Mouse (Mus musculus) limb, embryonic 10.5 days (tissue): Measurements from ENCODE around the gene Ppp6r1. TPM values are rescaled to one million over a fixed set of nuclear protein-coding genes. Genes with fewer than 3 reads are reported as not detected.

Source experiments
- DNase-seq: peaks from one replicate; pipeline ENCODE4 v3.0.0-alpha.2; 2017; ENCODE audit warnings: low spot score
- H3K27ac ChIP-seq: fragments of 300-500 bp; sonication (generic); 2 replicates; pipeline ENCODE4 v1.5.1; 2016; ENCODE audit warnings: mild to moderate bottlenecking
- H3K27me3 ChIP-seq: fragments of 300-500 bp; sonication (generic); 2 replicates; pipeline ENCODE4 v1.6.1; 2016; ENCODE audit warnings: low read depth, mild to moderate bottlenecking; ENCODE audit not compliant: poor library complexity, severe bottlenecking
- H3K36me3 ChIP-seq: fragments of 300-500 bp; sonication (generic); 2 replicates; pipeline ENCODE4 v1.6.1; 2016; ENCODE audit warnings: mild to moderate bottlenecking, moderate library complexity
- H3K4me1 ChIP-seq: fragments of 300-500 bp; sonication (generic); 2 replicates; pipeline ENCODE4 v1.6.1; 2016
- H3K4me3 ChIP-seq: fragments of 300-500 bp; sonication (generic); 2 replicates; pipeline ENCODE4 v1.5.1; 2016; ENCODE audit warnings: mild to moderate bottlenecking, moderate library complexity
- H3K9me3 ChIP-seq: fragments of 300-500 bp; sonication (generic); replicated peaks from 2 replicates; pipeline ENCODE4 v1.6.1; 2016; ENCODE audit warnings: mild to moderate bottlenecking
- WGBS: fragments of 180-500 bp; shearing (Covaris S2); methylation state at CpG from one replicate; pipeline ENCODE4 v1.1.7; 2016; 5-methylcytosine and 5-hydroxymethylcytosine counted together
- polyA plus RNA-seq: library from polyadenylated mRNA; unstranded; fragments of >200 nt; fragmentation: Nextera tagmentation; extraction: Ambion mirVana; gene quantifications from 2 replicates; pipeline ENCODE4 v1.2.1, GENCODE M21; 2016

Ppp6r1 gene
- polyA plus RNA-seq, 1 experiment from 2014 or later, result 11.4 TPM

DNA sequence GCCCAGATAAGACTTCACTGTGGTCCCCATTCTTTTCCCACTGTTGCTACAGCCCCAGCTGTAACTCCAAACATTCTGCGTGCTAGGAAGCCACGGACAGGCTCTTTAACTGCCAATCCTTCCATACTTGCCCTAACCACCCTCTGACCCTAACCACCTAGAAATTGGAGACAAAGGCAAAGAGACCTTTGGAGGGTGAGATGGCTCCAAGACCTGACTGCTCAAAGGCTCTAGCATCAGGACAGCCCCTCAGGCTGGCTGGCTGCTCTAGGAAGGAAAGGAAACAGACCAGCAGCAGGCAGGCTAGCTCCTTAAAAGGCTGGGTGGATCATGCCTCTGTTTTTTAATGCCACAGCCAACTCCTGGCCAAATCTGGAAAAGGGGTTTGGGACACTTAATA lies 4.6 kb downstream of the Ppp6r1 start:
- no peak overlapping the region for H3K27ac ChIP-seq
- 97% methylated on average over 2 of the region's 2 CpGs for WGBS
- no peaks in the 10 kb centered on the region for H3K9me3 ChIP-seq
- H3K36me3 ChIP-seq, result peaks cover 36% of the 10 kb centered on the region
- peaks cover 30% of the 10 kb centered on the region for H3K4me1 ChIP-seq
- DNase-seq, result no peak
- no peaks in the 10 kb centered on the region for H3K27me3 ChIP-seq
- H3K4me3 ChIP-seq, result no peak overlapping the region

- no peak overlapping the region for H3K4me3 ChIP-seq
- DNase-seq, result no peak
- peaks cover 36% of the 10 kb centered on the region for H3K36me3 ChIP-seq
- WGBS, result 91% methylated on average over 7 of the region's 7 CpGs
- H3K9me3 ChIP-seq, result no peaks in the 10 kb centered on the region
- H3K27ac ChIP-seq, result no peak overlapping the region
- no peaks in the 10 kb centered on the region for H3K27me3 ChIP-seq
- H3K4me1 ChIP-seq, result peaks cover 30% of the 10 kb centered on the region
Observed at GRCm38 (mm10) chr7:4653780-4654179, 5.0 kb downstream of the Ppp6r1 start.

- 82% methylated on average over 5 of the region's 5 CpGs for WGBS
- peaks cover 30% of the 10 kb centered on the region for H3K4me1 ChIP-seq
Observed at GRCm38 (mm10) chr7:4653351-4653750, 5.5 kb downstream of the Ppp6r1 start.

GRCm38 (mm10) chr7:4652726-4653125 lies 6.1 kb downstream of the Ppp6r1 start:
- Histone ChIP-seq H3K27me3 (no peaks in the 10 kb centered on the region), H3K9me3 (no peaks in the 10 kb centered on the region), H3K27ac (no peak overlapping the region), H3K4me1 (peaks cover 25% of the 10 kb centered on the region), H3K4me3 (no peak overlapping the region), H3K36me3 (peaks cover 36% of the 10 kb centered on the region)
- 94% methylated on average over 5 of the region's 5 CpGs for WGBS
- no peak for DNase-seq

More at GRCm38 (mm10) chr7:4653351-4653750, 5.5 kb downstream of the Ppp6r1 start:
- DNase-seq, result no peak
- Histone ChIP-seq H3K36me3 (peaks cover 36% of the 10 kb centered on the region), H3K9me3 (no peaks in the 10 kb centered on the region), H3K27me3 (no peaks in the 10 kb centered on the region), H3K4me3 (no peak overlapping the region), H3K27ac (no peak overlapping the region)

- WGBS, result 79% methylated on average over 8 of the region's 8 CpGs
- Histone ChIP-seq H3K4me3 (no peak overlapping the region), H3K27ac (no peak overlapping the region), H3K4me1 (peaks cover 14% of the 10 kb centered on the region), H3K27me3 (no peaks in the 10 kb centered on the region), H3K9me3 (no peaks in the 10 kb centered on the region), H3K36me3 (peaks cover 46% of the 10 kb centered on the region)
- DNase-seq, result no peak
Observed at GRCm38 (mm10) chr7:4651581-4651980, 7.2 kb downstream of the Ppp6r1 start.

DNA sequence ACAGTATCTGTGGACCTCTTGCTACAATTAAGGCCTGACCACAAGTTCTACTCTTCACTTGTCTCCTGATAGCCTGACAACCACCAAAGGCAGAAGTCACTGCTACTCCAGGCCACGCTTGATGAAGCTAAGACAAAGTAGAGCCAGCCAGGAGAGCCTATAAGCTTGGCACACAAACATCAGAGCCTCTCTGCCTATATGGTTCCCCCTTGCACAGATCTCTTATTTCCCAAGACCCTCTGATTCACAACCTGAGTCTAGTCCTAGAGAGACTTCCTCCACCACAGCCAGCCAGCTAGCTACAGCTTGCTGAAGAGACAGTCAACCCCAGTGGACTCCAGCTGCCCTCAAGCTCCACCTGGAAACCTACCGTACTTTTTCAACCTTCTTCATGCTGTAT lies 10.8 kb downstream of the Ppp6r1 start:
- no peak for DNase-seq
- peaks cover 65% of the 10 kb centered on the region for H3K36me3 ChIP-seq

GRCm38 (mm10) chr7:4647291-4647690 lies 11.5 kb downstream of the Ppp6r1 start:
- H3K4me1 ChIP-seq, result no peaks in the 10 kb centered on the region
- no peaks in the 10 kb centered on the region for H3K27me3 ChIP-seq
- no peak overlapping the region for H3K27ac ChIP-seq
- no peaks in the 10 kb centered on the region for H3K9me3 ChIP-seq
- 77% methylated on average over 6 of the region's 6 CpGs for WGBS
- no peak overlapping the region for H3K4me3 ChIP-seq
- no peak for DNase-seq
- peaks cover 65% of the 10 kb centered on the region for H3K36me3 ChIP-seq

More for the DNA sequence above, 10.8 kb downstream of the Ppp6r1 start:
- Histone ChIP-seq H3K27me3 (no peaks in the 10 kb centered on the region), H3K4me3 (no peak overlapping the region), H3K4me1 (no peaks in the 10 kb centered on the region), H3K27ac (no peak overlapping the region), H3K9me3 (no peaks in the 10 kb centered on the region)
- WGBS, result 98% methylated on average over 2 of the region's 2 CpGs

DNA sequence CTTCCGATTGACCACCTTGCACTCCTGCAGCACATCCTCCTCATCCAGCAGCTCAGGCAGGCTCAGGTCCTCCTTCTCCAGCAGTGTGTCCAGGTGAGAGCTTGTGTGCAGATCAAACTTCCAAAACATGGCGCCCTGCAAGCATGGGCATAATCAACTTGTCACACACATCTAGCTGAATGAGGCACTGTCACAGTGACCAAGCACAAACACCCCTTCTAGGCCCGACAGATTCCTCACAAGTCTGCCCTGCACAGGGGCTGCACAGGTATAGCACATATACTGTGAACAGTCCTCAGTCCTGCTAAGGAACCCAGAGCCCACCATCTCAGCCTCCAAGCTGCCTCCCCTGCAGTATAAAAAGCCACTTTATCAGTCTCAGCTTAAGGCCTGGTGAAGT lies 12.0 kb downstream of the Ppp6r1 start:
- no peaks in the 10 kb centered on the region for H3K4me1 ChIP-seq
- WGBS, result 89% methylated on average over 3 of the region's 3 CpGs
- H3K27ac ChIP-seq, result no peak overlapping the region
- H3K4me3 ChIP-seq, result no peak overlapping the region
- H3K27me3 ChIP-seq, result no peaks in the 10 kb centered on the region
- peaks cover 65% of the 10 kb centered on the region for H3K36me3 ChIP-seq
- no peak for DNase-seq
- H3K9me3 ChIP-seq, result no peaks in the 10 kb centered on the region

GRCm38 (mm10) chr7:4643225-4643624 lies 15.6 kb downstream of the Ppp6r1 start:
- peaks cover 92% of the 10 kb centered on the region for H3K36me3 ChIP-seq

DNA sequence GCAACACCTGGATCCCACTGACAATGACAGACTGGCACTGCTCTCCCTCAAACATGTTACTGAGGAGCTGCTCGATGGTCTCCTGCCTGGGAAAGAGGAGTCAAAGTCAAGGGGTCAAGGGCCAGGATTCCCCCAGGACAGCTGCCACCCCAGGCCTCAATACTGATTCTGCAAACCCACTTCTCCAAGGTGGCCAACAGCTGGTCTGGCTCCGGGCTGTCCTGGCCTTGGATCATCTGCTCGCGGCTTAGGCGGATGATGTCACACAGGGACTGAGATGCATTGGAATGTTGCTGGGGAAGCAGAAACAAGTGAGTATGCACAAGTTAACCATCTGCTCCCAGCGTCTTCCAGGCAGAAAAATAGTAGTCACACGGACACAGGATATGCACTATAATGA lies 16.9 kb downstream of the Ppp6r1 start:
- Histone ChIP-seq H3K27me3 (no peaks in the 10 kb centered on the region), H3K4me1 (no peaks in the 10 kb centered on the region), H3K4me3 (no peak overlapping the region), H3K9me3 (no peaks in the 10 kb centered on the region), H3K27ac (no peak overlapping the region), H3K36me3 (peaks cover 99% of the 10 kb centered on the region)
- no peak for DNase-seq
- WGBS, result 94% methylated on average over 7 of the region's 7 CpGs

More at GRCm38 (mm10) chr7:4643225-4643624, 15.6 kb downstream of the Ppp6r1 start:
- no peak for DNase-seq
- H3K27me3 ChIP-seq, result no peaks in the 10 kb centered on the region
- H3K4me3 ChIP-seq, result no peak overlapping the region
- no peaks in the 10 kb centered on the region for H3K9me3 ChIP-seq
- WGBS, result 94% methylated on average over 6 of the region's 6 CpGs
- no peak overlapping the region for H3K27ac ChIP-seq
- no peaks in the 10 kb centered on the region for H3K4me1 ChIP-seq

GRCm38 (mm10) chr7:4641155-4641554 lies 17.7 kb downstream of the Ppp6r1 start:
- WGBS, result 86% methylated on average over 11 of the region's 11 CpGs
- Histone ChIP-seq H3K27ac (no peak overlapping the region), H3K4me1 (no peaks in the 10 kb centered on the region), H3K4me3 (no peak overlapping the region), H3K27me3 (no peaks in the 10 kb centered on the region), H3K9me3 (no peaks in the 10 kb centered on the region), H3K36me3 (peaks cover 100% of the 10 kb centered on the region)
- DNase-seq, result no peak

- H3K36me3 ChIP-seq, result peaks cover 96% of the 10 kb centered on the region
- WGBS, result 88% methylated on average over 4 of the region's 4 CpGs
Observed at GRCm38 (mm10) chr7:4636179-4636578, 22.6 kb downstream of the Ppp6r1 start.

DNA sequence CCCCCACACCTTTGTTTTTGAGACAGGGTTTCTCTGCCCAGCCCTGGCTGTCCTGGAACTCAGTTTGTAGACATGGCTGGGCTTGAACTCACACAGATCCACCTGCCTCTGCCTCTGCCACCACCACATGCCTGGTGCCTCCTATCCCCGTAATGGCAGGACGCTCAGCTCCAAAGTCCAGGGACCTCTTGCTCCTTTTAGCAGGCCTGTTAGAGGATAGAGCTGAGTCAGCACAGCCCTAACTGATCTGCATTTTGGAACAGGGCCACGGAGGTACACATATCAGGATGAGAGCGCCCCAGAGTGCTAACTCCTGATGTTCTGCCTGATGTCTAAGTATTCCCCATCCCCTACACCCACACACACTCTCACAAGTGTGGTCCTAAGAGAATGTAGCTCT lies 27.8 kb downstream of the Ppp6r1 start, which contains the start of gene Tmem86b:
TSS of gene Tmem86b (minus strand) at position 392 of the 400 bp plus-strand sequence.
- Histone ChIP-seq H3K27ac (no peak within 1 kb of the TSS), H3K36me3 (peaks cover 78% of the 10 kb centered on the region), H3K9me3 (no peaks in the 10 kb centered on the region), H3K4me3 (no peak within 1 kb of the TSS), H3K27me3 (no peaks in the 10 kb centered on the region), H3K4me1 (no peaks in the 10 kb centered on the region)
- WGBS, result 94% methylated on average over 4 of the region's 4 CpGs
- no peak for DNase-seq

More at GRCm38 (mm10) chr7:4636179-4636578, 22.6 kb downstream of the Ppp6r1 start:
- Histone ChIP-seq H3K4me3 (no peak overlapping the region), H3K27me3 (no peaks in the 10 kb centered on the region), H3K27ac (no peak overlapping the region), H3K4me1 (no peaks in the 10 kb centered on the region), H3K9me3 (no peaks in the 10 kb centered on the region)
- no peak for DNase-seq

GRCm38 (mm10) chr7:4630198-4630597 lies 28.6 kb downstream of the Ppp6r1 start:
- no peaks in the 10 kb centered on the region for H3K27me3 ChIP-seq
- H3K27ac ChIP-seq, result no peak overlapping the region
- H3K9me3 ChIP-seq, result no peaks in the 10 kb centered on the region
- H3K4me3 ChIP-seq, result no peak overlapping the region
- H3K4me1 ChIP-seq, result no peaks in the 10 kb centered on the region
- DNase-seq, result no peak
- WGBS, result 100% methylated on average over 1 of the region's 1 CpGs
- peaks cover 71% of the 10 kb centered on the region for H3K36me3 ChIP-seq
